8 mouse cellular contexts compared by ENCODE assay signal in genomic region chr2:4593433-4593832, GRCm38 (mm10). TPM values are rescaled to one million over a fixed set of nuclear protein-coding genes. Genes with fewer than 3 reads are reported as not detected.
A peak's percentile ranks its signal among the peaks of the same experiment; 100 is the strongest.
DNase-seq lines count a peak whose midpoint lies in the region; ATAC-seq lines count a peak whose summit lies in the region.

No protein-coding gene starts in this region.

- H3K4me3 ChIP-seq in forebrain, embryonic 16.5 days (replicated peaks; ENCODE audit: low read length): no peak overlapping the region
- H3K4me3 ChIP-seq in neural tube, embryonic 15.5 days (replicated peaks): no peak overlapping the region

- H3K9ac ChIP-seq in forebrain, embryonic 16.5 days (replicated peaks; ENCODE audit: low read depth, low read length): no peak overlapping the region
- no peak overlapping the region for H3K9ac ChIP-seq in neural tube, embryonic 15.5 days (replicated peaks)

- H3K27me3 ChIP-seq in forebrain, embryonic 16.5 days (replicated peaks; ENCODE audit: control insufficient read depth, insufficient read depth, low read length): no peaks in the 10 kb centered on the region
- no peaks in the 10 kb centered on the region for H3K27me3 ChIP-seq in neural tube, embryonic 15.5 days (replicated peaks)

- H3K27ac ChIP-seq in forebrain, embryonic 16.5 days (ENCODE audit: low read length): no peak overlapping the region
- no peak overlapping the region for H3K27ac ChIP-seq in neural tube, embryonic 15.5 days (replicated peaks)

- peak; percentile 37; the same call in 1 of the 2 replicates for ATAC-seq in forebrain, embryonic 16.5 days
- peak; percentile 63 to 81 for ATAC-seq in hematopoietic stem cell, adult 5-6 weeks (replicated peaks in 1 of 2; ENCODE audit: insufficient read depth in 1 of 2, low FRiP score in 2 of 2, low TSS enrichment in 1 of 2, low read depth in 1 of 2, poor library complexity in 2 of 2, severe bottlenecking in 2 of 2)
- ATAC-seq in neural tube, embryonic 15.5 days (ENCODE audit: low FRiP score): peak; percentile 39; the same call in 1 of the 2 replicates

- 26% methylated on average over 9 of the region's 9 CpGs for WGBS in forebrain, embryonic 16.5 days
- 37% methylated on average over 9 of the region's 9 CpGs for WGBS in neural tube, embryonic 15.5 days

- H3K4me1 ChIP-seq in forebrain, embryonic 16.5 days (replicated peaks; ENCODE audit: control insufficient read depth, insufficient read depth, low read length): peaks cover 4% of the 10 kb centered on the region; the same call in 1 of the 2 replicates
- peaks cover 5% of the 10 kb centered on the region for H3K4me1 ChIP-seq in neural tube, embryonic 15.5 days

- peaks cover 36% of the 10 kb centered on the region for H3K36me3 ChIP-seq in forebrain, embryonic 16.5 days (ENCODE audit: control insufficient read depth, insufficient read depth)
- H3K36me3 ChIP-seq in neural tube, embryonic 15.5 days: peaks cover 51% of the 10 kb centered on the region

- H3K9me3 ChIP-seq in forebrain, embryonic 16.5 days (ENCODE audit: control insufficient read depth, low read length): no peaks in the 10 kb centered on the region
- no peaks in the 10 kb centered on the region for H3K9me3 ChIP-seq in neural tube, embryonic 15.5 days (replicated peaks)

- no peak overlapping the region for H3K4me2 ChIP-seq in forebrain, embryonic 16.5 days (ENCODE audit: low read length)
- H3K4me2 ChIP-seq in neural tube, embryonic 15.5 days: no peak overlapping the region

- DNase-seq in cerebellum, postnatal 10 days: peak; percentile 48 to 62
- DNase-seq in cerebellum, adult 9-11 months: no peak
- DNase-seq in adrenal gland, postnatal 14 days: peak; percentile 75
- peak; percentile 89 for DNase-seq in liver
- no peak for DNase-seq in right cerebral cortex, postnatal 36 days (ENCODE audit: low spot score in 2 of 2)

RNA-seq across cellular contexts. Expression of gene Prpf18, which starts 58.5 kb away (rescaled TPM):
- 42.3 and 45.2 TPM in 2 replicates for total RNA-seq in adrenal gland, postnatal 14 days (2021)
- 59.6 and 64.2 TPM in 2 replicates for polyA plus RNA-seq in forebrain, embryonic 16.5 days (2015; fragmentation: Nextera tagmentation; extraction: Ambion mirVana)
- 79.3 and 94.4 TPM in 2 replicates for total RNA-seq in hematopoietic stem cell, adult 5-6 weeks (2017)
- polyA plus RNA-seq in neural tube, embryonic 15.5 days (2015; fragmentation: Nextera tagmentation; extraction: Ambion mirVana): 39.5 and 40.5 TPM in 2 replicates

Comparison
In these comparisons a context has a peak if more than half of its experiments do, and no peak if none do; other contexts are left out.
1. DNase-seq: peak in cerebellum, postnatal 10 days (2 of 2), adrenal gland, postnatal 14 days (single experiment) and liver (single experiment); none in cerebellum, adult 9-11 months (single experiment) and right cerebral cortex, postnatal 36 days (0 of 2).
2. Peak in every context shown above with its lines, with median percentiles within 50 percentile points of each other: ATAC-seq.